Mouse (Mus musculus) midbrain, postnatal 0 days (tissue): ENCODE results near the gene Cux2. TPM values are rescaled to one million over a fixed set of nuclear protein-coding genes. Genes with fewer than 3 reads are reported as not detected.
"Not testable (repeated sequence)": the region's sequence is repeated elsewhere in the genome, so short reads cannot be mapped to it uniquely, and the experiment has no call there.

Experiments used
- ATAC-seq: fragments of 200-750 bp; cut with Nextera tagmentation; 2 replicates; pipeline ENCODE4 v1.8.0; 2017; ENCODE audit warnings: moderate number of reproducible peaks, mild to moderate bottlenecking, moderate TSS enrichment, moderate library complexity; ENCODE audit not compliant: low FRiP score
- DNase-seq: peaks from one replicate; pipeline ENCODE4 v3.0.0-alpha.2; 2015; ENCODE audit warnings: low spot score
- H3K27ac ChIP-seq: fragments of 300-500 bp; sonication (generic); 2 replicates; pipeline ENCODE4 v1.5.1; 2014; ENCODE audit warnings: low read depth, mild to moderate bottlenecking, low read length, mixed read lengths
- H3K27me3 ChIP-seq: fragments of 300-500 bp; sonication (generic); 2 replicates; pipeline ENCODE4 v1.6.1; 2014; ENCODE audit warnings: low read length, control low read depth, mixed read lengths; ENCODE audit not compliant: insufficient read depth
- H3K36me3 ChIP-seq: fragments of 300-500 bp; sonication (generic); 2 replicates; pipeline ENCODE4 v1.6.1; 2014; ENCODE audit warnings: low read length, control low read depth, mixed read lengths; ENCODE audit not compliant: insufficient read depth
- H3K4me1 ChIP-seq: fragments of 300-500 bp; sonication (generic); 2 replicates; pipeline ENCODE4 v1.6.1; 2014; ENCODE audit warnings: mild to moderate bottlenecking, control low read depth, antibody characterized with exemption, low read length, mixed read lengths; ENCODE audit not compliant: insufficient read depth
- H3K4me2 ChIP-seq: fragments of 300-500 bp; sonication (generic); 2 replicates; pipeline ENCODE4 v1.6.1; 2014; ENCODE audit warnings: low read depth, mild to moderate bottlenecking, low read length, mixed read lengths; ENCODE audit not compliant: poor library complexity, severe bottlenecking
- H3K4me3 ChIP-seq: fragments of 300-500 bp; sonication (generic); 2 replicates; pipeline ENCODE4 v1.5.1; 2014; ENCODE audit warnings: low read depth, mild to moderate bottlenecking, low read length, moderate library complexity
- H3K9ac ChIP-seq: fragments of 300-500 bp; sonication (generic); replicated peaks from 2 replicates; pipeline ENCODE4 v1.6.1; 2014; ENCODE audit warnings: mild to moderate bottlenecking, low read length, moderate library complexity, mixed read lengths; ENCODE audit not compliant: poor library complexity, severe bottlenecking
- H3K9me3 ChIP-seq: fragments of 300-500 bp; sonication (generic); 2 replicates; pipeline ENCODE4 v1.6.1; 2016; ENCODE audit warnings: low read length, control low read depth
- CTCF ChIP-seq: IDR thresholded peaks from 2 replicates; pipeline ENCODE4 v1.5.1; 2016; ENCODE audit warnings: antibody characterized with exemption, mild to moderate bottlenecking
- WGBS: fragments of 180-500 bp; shearing (Covaris S2); extraction: QIAGEN DNeasy Blood & Tissue Kit; methylation state at CpG from one replicate; pipeline ENCODE4 v1.1.7; 2014; 5-methylcytosine and 5-hydroxymethylcytosine counted together
- polyA plus RNA-seq: library from polyadenylated mRNA; unstranded; fragments of >200 nt; fragmentation: Nextera tagmentation; extraction: Ambion mirVana; gene quantifications from 2 replicates; pipeline ENCODE4 v1.2.1, GENCODE M21; 2015
- total RNA-seq: library from RNA; depleted of rRNA; stranded (reverse); fragments of >200 nt; gene quantifications from 2 replicates; pipeline ENCODE4 v1.2.3, GENCODE M21; 2014

Gene Cux2
- total and polyA plus RNA-seq, 2 experiments from 2014 or later, result 17.4 to 40.1 TPM

DNA sequence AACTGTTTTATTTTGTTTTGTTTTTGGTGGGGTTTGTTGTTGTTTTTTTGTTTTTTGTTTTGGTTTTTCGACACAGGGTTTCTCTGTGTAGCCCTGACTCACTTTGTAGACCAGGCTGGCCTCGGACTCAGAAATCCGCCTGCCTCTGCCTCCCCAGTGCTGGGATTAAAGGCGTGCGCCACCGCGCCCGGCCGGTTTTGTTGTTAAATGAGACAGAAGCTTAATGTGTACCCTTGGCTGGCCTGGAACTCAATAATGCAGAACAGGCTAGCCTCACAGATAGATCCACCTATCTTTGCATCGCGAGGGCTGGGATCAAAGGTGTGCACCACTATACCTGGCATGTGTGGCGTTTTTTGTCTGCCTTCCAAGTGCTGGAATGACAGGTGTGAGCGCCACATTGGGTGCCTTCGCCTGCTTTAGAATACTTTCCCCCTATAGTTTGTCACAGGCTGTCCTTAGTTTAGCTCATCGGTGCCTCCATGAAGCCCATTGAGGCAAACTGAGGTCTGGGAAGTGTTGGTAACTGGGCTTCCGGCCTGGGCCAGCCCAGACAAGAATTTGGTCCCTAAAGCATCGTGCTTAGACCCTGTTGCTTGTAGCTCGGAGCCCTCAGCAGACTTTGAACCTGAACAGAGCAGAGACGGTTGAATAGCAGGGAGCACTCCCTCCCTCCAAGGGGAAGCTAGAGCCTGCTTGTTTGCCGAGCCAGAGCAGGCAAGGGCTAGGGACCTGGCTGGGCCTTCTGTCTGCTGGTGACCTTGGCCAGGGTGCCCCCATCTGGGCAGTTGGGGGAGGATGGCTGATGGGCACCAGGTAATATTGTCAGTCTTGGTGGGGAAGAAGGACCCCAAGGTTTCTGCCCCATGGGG lies 200.2 kb downstream of the Cux2 start:
- Histone ChIP-seq H3K36me3 (peaks cover 24% of the 10 kb centered on the region), H3K4me1 (peaks cover 16% of the 10 kb centered on the region), H3K27me3 (no peaks in the 10 kb centered on the region), H3K27ac (no peak overlapping the region; the same call in 1 of the 2 replicates), H3K4me2 (peak overlapping the region; percentile 60), H3K9ac (peak overlapping the region; percentile 82), H3K9me3 (no peaks in the 10 kb centered on the region), H3K4me3 (peak overlapping the region; percentile 92)
- DNase-seq (no peak), ATAC-seq (no peak)
- 40% methylated on average over 20 of the region's 20 CpGs for WGBS
- no peak for TF ChIP-seq CTCF

DNA sequence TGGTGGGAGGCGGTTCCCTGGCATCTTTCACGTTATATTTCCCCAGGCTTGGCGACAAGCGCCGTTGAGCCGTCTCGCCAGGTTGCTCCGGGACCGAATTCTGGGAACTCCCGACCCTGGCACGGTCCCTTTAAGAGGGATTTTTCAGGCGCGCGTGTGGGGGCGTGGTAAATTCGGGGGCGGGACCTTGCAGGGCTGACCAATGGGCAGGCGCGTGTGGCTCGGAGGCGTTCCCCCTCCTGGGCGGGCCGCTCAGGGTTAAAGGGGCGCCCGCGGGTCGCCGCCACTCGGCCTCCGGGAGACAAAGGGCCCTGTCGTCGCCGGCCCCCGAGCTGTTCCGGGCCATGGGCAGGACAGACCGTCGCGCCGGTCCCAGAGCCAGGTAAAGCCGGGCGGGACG lies 201.2 kb downstream of the Cux2 start, which contains the start of gene Pheta1:
TSS of gene Pheta1 (plus strand) at position 242 of the 400 bp plus-strand sequence.
- peak within 1 kb of the TSS; percentile 12 for H3K27ac ChIP-seq
- peaks cover 20% of the 10 kb centered on the region for H3K36me3 ChIP-seq
- no peaks in the 10 kb centered on the region for H3K9me3 ChIP-seq
- peak within 1 kb of the TSS; percentile 60 for H3K4me2 ChIP-seq
- H3K9ac ChIP-seq, result peak within 1 kb of the TSS; percentile 82
- TF ChIP-seq CTCF, result 0 out of 2 replicates have a peak, but pooled peaks have one; percentile 2
- peak within 1 kb of the TSS; percentile 92 for H3K4me3 ChIP-seq
- H3K4me1 ChIP-seq, result peaks cover 16% of the 10 kb centered on the region
- H3K27me3 ChIP-seq, result peaks cover 5% of the 10 kb centered on the region; the same call in 1 of the 2 replicates
- WGBS, result under 1% methylated on average over 42 of the region's 42 CpGs
- ATAC-seq, result peak; percentile 86
- DNase-seq, result peak; percentile 93

DNA sequence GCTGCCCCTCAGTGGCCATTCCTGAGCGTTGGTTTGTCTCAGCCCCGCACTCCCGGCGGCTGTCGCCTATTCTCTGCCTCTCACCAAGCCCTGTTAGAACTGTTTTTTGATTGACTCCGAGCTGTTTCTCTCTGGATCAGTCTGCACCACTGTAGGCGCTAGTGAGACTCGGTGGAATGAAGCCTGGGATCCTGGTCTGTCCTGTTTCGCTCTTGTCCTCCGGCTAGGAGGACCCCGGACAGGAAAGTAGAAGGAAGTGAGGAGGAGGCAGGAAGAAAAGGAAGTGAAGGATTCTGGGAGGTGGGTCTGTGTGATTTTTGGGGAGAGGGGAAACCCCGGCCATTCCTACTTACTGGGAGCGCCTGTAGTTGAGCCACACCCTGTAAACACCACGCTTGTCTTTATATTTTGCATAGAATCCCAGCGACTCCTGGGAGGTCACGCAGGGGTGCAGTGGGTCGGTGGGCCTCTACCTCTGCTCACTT lies 201.8 kb downstream of the Cux2 start:
- peak overlapping the region; percentile 60 for H3K4me2 ChIP-seq
- no peak for ATAC-seq
- peak; percentile 56 for DNase-seq
- peak; percentile 58 for TF ChIP-seq CTCF
- H3K36me3 ChIP-seq, result peaks cover 13% of the 10 kb centered on the region
- WGBS, result 0% methylated on average over 17 of the region's 17 CpGs
- peaks cover 12% of the 10 kb centered on the region; the same call in 1 of the 2 replicates for H3K27me3 ChIP-seq
- H3K9me3 ChIP-seq, result no peaks in the 10 kb centered on the region
- H3K9ac ChIP-seq, result no peak overlapping the region; the same call in 1 of the 2 replicates
- H3K4me1 ChIP-seq, result peaks cover 16% of the 10 kb centered on the region
- H3K4me3 ChIP-seq, result peak overlapping the region; percentile 92
- peak overlapping the region; percentile 12; the same call in 1 of the 2 replicates for H3K27ac ChIP-seq

DNA sequence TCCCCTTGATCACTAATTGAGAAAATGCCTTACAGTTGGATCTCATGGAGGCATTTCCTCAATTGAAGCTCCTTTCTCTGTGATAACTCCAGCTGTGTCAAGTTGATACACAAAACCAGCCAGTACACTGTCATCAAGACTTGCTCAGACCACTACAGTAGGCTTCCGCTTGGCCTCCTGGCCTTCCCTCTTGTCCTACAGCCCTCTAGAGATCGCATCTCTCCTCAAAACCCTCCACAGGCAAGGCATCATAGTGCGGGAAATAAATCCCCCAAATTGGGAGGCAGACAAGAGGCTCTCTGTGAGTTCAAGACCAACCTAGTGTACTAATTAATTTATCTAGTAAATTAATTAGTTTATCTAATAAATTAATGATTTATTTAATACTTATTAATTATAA lies 202.6 kb downstream of the Cux2 start:
- peaks cover 16% of the 10 kb centered on the region for H3K4me1 ChIP-seq
- ATAC-seq, H3K9ac ChIP-seq, H3K4me3 ChIP-seq, H3K36me3 ChIP-seq, H3K4me2 ChIP-seq, DNase-seq, H3K9me3 ChIP-seq, H3K27ac ChIP-seq: not testable (repeated sequence)
- WGBS, result 86% methylated on average over 3 of the region's 3 CpGs
- peaks cover 13% of the 10 kb centered on the region; the same call in 1 of the 2 replicates for H3K27me3 ChIP-seq

DNA sequence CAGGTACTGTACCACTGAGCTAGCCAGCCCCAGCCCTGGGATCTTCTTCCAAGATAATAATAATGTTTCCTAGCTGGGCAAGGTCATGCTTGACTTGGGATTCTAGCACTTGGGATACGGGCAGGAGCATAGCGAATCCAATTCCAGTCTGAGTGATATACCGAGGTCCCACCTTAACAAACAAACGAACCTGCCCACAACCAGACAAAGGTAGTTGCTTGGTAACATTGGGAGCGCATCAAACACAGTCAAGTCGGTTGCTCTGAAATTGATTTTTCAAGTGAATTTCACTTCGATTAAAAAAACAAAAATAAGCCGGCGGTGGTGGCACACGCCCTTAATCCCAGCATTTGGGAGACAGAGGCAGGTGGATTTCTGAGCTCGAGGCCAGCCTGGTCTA lies 203.6 kb downstream of the Cux2 start:
- Histone ChIP-seq H3K27ac (no peak overlapping the region), H3K27me3 (peaks cover 13% of the 10 kb centered on the region; the same call in 1 of the 2 replicates), H3K4me1 (peaks cover 16% of the 10 kb centered on the region), H3K4me3 (no peak overlapping the region), H3K36me3 (no peaks in the 10 kb centered on the region), H3K9ac (no peak overlapping the region), H3K9me3 (no peaks in the 10 kb centered on the region), H3K4me2 (no peak overlapping the region)
- no peak for TF ChIP-seq CTCF
- 79% methylated on average over 11 of the region's 11 CpGs for WGBS
- ATAC-seq (no peak), DNase-seq (no peak)

DNA sequence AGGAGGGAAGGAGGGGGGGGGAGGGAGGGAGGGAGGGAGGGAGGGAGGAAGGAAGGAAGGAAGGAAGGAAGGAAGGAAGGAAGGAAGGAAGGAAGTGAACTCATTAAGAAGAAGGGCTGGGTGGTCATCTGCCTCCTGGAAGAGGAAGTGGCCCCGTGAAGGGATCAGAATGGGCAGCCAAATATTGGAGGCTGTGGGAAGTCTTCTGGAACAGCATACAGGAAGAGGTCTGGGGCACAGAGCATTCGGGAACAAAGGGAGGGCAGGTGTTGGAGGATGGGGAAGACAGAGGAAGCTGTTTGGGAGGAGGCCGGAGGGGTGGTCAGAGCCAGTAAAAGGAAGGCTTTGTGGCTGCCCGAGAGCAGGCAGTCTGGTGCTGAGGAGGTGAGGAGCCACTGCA lies 204.5 kb downstream of the Cux2 start:
- H3K9me3 ChIP-seq, result no peaks in the 10 kb centered on the region
- TF ChIP-seq CTCF, result no peak
- no peak overlapping the region for H3K9ac ChIP-seq
- ATAC-seq (no peak), DNase-seq (no peak)
- no peaks in the 10 kb centered on the region for H3K36me3 ChIP-seq
- H3K27me3 ChIP-seq, result peaks cover 13% of the 10 kb centered on the region; the same call in 1 of the 2 replicates
- no peak overlapping the region for H3K27ac ChIP-seq
- H3K4me3 ChIP-seq, result no peak overlapping the region
- peaks cover 8% of the 10 kb centered on the region for H3K4me1 ChIP-seq
- WGBS, result 36% methylated on average over 4 of the region's 4 CpGs
- no peak overlapping the region for H3K4me2 ChIP-seq
